Mouse (Mus musculus) E14TG2a.4 (cell line): Measurements from ENCODE around the gene Sar1a.

ENCODE experiments used
- H3K27me3 ChIP-seq: 2 replicates; pipeline ENCODE4 v1.6.1; 2014; ENCODE audit warnings: low read length, control low read depth; ENCODE audit not compliant: insufficient read depth
- H3K36me3 ChIP-seq: 2 replicates; pipeline ENCODE4 v1.6.1; 2014; ENCODE audit warnings: low read length, control low read depth; ENCODE audit not compliant: insufficient read depth
- H3K4me1 ChIP-seq: replicated peaks from 2 replicates; pipeline ENCODE4 v1.6.1; 2014; ENCODE audit warnings: low read depth, low read length, control low read depth
- H3K4me3 ChIP-seq: replicated peaks from 2 replicates; pipeline ENCODE4 v1.5.1; 2014; ENCODE audit warnings: mild to moderate bottlenecking, low read length
- H3K9me3 ChIP-seq: 2 replicates; pipeline ENCODE4 v1.6.1; 2014; ENCODE audit warnings: low read length, control low read depth
- CTCF ChIP-seq: conservative IDR thresholded peaks from 2 replicates; pipeline ENCODE4 v1.5.1; 2014; ENCODE audit warnings: low read length
- NANOG ChIP-seq: IDR thresholded peaks from 2 replicates; pipeline ENCODE4 v1.6.1; 2014; ENCODE audit warnings: borderline replicate concordance, low read length, mixed read lengths
- POU5F1 ChIP-seq: IDR thresholded peaks from 2 replicates; pipeline ENCODE4 v1.6.1; 2014; ENCODE audit warnings: low read length, borderline replicate concordance

The Sar1a gene

DNA sequence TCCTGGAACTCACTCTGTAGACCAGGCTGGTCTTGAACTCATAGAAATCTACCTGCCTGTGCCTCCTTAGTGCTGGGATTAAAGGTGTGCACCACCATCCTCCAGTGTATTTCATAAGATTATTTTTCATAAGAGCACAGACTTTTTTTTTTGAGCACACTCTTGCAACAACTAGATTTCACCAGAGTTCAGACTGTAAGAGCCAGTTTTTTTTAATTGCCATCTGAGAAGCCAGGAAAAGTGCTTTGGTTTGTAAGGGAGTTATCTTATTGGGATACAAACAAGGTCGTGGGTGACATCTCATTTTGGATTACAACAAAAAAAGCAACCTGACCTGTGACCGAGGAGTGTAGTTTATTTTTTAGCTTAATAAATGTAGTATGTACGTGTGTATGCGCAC is 26.0 kb upstream of the Sar1a start:
- Histone ChIP-seq H3K4me3 (no peak overlapping the region), H3K4me1 (peaks cover 34% of the 10 kb centered on the region)
- no peak for TF ChIP-seq NANOG
- TF ChIP-seq CTCF: no peak
- no peak for TF ChIP-seq POU5F1

DNA sequence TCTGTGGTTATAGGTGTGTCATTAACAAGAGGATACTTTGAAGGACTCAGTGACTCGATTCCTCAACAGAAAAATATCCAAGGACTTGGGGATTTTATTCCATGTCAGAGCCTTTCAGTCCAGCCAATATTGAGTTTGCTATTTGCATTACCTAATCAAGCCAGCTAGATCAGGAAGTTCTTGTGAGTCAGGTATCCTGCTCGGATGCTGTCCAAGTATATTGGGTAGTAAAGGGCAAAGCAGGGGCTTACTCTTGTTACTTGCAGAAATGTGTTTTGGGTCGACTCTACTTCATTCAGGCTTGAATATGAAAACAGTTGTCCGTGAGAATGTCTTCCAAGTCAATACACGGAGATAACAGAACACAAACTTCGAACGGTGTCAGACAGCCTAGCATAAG is 25.4 kb upstream of the Sar1a start:
- Histone ChIP-seq H3K27me3 (no peaks in the 10 kb centered on the region), H3K36me3 (peaks cover 79% of the 10 kb centered on the region), H3K4me1 (peaks cover 28% of the 10 kb centered on the region), H3K9me3 (no peaks in the 10 kb centered on the region), H3K4me3 (no peak overlapping the region)
- TF ChIP-seq POU5F1: no peak
- TF ChIP-seq CTCF: no peak
- TF ChIP-seq NANOG: no peak

More for the DNA sequence above, 26.0 kb upstream of the Sar1a start:
- Histone ChIP-seq H3K36me3 (peaks cover 73% of the 10 kb centered on the region), H3K9me3 (no peaks in the 10 kb centered on the region), H3K27me3 (no peaks in the 10 kb centered on the region)

DNA sequence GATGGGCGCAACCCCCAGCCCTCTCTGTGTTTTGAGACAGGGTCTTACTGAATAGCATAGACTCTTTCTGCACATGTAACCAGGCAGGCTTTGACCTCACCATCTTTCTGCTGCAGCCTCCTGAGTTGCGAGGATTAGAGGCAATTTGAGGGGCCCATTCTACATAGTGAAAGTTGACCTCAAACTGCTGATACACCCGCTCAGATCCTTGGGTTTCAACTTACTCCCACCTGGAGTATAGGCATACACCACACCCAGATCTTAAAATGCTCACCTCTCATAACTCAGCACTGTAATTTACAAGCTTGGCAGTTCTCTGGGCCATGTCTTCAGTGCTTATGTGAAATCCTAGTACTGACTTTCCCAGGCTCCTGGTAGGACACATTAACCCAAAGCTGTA is 24.9 kb upstream of the Sar1a start:
- TF ChIP-seq NANOG (no peak), CTCF (no peak), POU5F1 (no peak)
- Histone ChIP-seq H3K36me3 (peaks cover 84% of the 10 kb centered on the region), H3K4me3 (no peak overlapping the region), H3K4me1 (peaks cover 25% of the 10 kb centered on the region), H3K27me3 (no peaks in the 10 kb centered on the region), H3K9me3 (no peaks in the 10 kb centered on the region)

DNA sequence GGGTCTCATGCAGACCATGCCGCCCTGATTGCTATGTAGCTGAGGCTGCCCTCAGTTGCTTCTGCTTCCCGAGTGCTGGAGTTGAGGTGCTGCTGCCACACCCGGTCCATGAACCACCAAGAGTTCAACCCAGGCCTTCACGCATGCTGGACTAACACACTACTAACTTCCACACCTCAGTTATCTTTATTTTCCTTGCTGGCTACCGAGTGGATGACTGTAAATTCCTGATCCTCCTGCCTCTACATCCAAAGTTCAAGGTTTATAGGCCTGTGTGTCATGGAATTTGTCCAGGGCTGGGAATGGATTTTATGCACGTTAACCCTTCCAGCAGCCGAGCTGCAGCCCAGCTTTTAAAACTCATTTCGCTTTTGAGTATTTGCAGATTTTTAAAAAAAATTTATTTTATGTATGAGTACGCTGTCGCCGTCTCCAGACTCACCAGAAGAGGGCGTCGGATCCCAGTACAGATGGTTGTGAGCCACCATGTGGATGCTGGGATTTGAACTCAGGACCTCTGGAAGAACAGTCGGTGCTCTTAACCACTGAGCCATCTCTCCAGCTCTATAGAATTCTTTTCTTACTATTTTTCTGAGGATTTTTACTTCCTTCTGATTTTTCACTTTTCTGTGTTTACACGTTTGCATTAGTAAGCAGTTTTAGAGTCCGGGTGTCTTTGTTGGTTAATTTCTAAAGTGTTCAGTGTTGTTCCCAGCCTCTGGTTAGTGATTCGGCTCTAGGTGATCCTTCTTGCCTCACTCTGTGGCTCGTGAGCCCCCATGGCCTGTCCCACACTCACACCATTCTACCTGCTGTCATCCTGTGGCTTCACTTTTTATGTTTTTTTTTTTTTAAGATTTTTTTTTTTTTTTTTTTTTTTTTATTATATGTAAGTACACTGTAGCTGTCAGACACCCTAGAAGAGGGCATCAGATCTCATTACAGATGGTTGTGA is 22.9 kb upstream of the Sar1a start:
- no peaks in the 10 kb centered on the region for H3K9me3 ChIP-seq
- TF ChIP-seq NANOG (no peak), CTCF (peak; percentile 20)
- no peak overlapping the region for H3K4me3 ChIP-seq
- H3K36me3 ChIP-seq: peaks cover 86% of the 10 kb centered on the region
- H3K27me3 ChIP-seq: no peaks in the 10 kb centered on the region
- peaks cover 19% of the 10 kb centered on the region for H3K4me1 ChIP-seq

DNA sequence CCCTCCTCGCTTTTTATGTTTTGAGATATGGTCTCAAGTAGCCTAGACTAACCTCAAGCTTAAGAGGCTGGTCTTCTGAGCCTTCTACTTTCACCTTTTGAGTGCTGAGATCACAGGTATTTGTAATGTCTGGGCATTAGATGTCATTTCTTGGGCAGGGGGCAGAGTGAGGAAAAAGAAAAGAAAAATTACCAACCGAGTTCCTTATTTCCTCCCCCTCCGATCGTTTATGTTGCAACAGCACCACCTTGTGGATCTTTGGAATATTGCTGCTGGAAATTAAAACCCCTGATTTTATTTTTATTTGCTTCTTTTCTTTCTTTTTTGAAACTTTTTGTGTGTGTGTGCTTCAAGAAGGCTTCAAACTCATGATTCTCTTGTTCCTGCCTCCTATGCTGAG is 22.1 kb upstream of the Sar1a start:
- Histone ChIP-seq H3K9me3 (no peaks in the 10 kb centered on the region), H3K36me3 (peaks cover 86% of the 10 kb centered on the region), H3K4me1 (peaks cover 19% of the 10 kb centered on the region), H3K27me3 (no peaks in the 10 kb centered on the region), H3K4me3 (no peak overlapping the region)
- TF ChIP-seq CTCF: peak; percentile 97
- no peak for TF ChIP-seq NANOG

DNA sequence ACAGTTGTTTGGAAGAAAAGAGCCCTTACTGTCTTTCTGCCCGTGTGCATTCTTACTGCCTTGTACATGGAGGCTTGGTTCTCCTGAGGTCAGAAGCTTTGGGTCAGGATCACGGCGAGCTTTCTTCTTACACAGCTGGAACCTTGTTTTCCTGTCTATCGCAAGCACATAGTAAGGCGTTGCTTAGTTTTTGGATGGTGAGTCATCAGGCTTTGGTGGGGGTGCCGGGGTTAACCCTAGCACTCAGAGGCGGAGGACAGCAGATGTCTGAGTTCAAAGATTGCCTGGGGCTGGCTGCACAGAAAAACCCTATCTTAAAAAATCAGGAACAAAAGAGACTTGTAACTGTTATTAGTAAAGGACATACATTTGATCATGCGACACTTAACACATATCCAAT is 18.2 kb upstream of the Sar1a start:
- no peak for TF ChIP-seq CTCF
- TF ChIP-seq NANOG: no peak
- no peak for TF ChIP-seq POU5F1
- Histone ChIP-seq H3K27me3 (no peaks in the 10 kb centered on the region), H3K4me1 (peaks cover 6% of the 10 kb centered on the region; the same call in 1 of the 2 replicates), H3K4me3 (no peak overlapping the region), H3K36me3 (peaks cover 88% of the 10 kb centered on the region), H3K9me3 (no peaks in the 10 kb centered on the region)

DNA sequence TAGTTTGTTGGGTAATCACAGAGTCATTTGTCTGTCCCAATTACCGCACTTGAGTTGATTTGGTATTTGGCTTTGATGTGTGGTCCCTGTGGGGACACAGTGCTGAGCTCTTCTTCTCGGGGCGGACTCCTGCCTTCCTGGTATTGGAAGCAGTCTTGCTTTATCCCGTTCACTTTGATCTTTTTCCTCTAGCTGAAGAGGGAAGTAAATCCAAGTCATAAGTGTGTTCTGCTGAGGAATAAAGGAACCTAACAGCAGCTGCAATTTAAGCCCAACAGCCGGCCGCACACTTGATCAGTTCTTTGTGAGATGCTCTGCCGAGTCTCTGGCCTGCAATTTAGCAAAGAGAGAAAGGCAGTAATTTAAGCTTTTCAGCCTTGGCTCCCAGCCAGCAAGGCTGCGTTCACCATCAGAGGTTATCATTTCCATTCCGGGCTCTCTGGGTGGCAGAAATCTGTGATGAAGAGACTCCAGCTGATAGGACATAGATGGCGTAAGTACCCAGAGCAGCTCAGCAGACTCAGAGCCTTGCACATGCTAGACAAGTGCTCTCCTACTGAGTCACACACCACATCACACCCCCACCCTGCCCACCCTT is 17.6 kb upstream of the Sar1a start:
- Histone ChIP-seq H3K27me3 (no peaks in the 10 kb centered on the region), H3K9me3 (no peaks in the 10 kb centered on the region), H3K4me1 (0 out of 2 replicates have a peak, but pooled peaks cover 6% of the 10 kb centered on the region), H3K36me3 (peaks cover 91% of the 10 kb centered on the region), H3K4me3 (no peak overlapping the region)
- no peak for TF ChIP-seq NANOG
- TF ChIP-seq CTCF: no peak
- TF ChIP-seq POU5F1: no peak

DNA sequence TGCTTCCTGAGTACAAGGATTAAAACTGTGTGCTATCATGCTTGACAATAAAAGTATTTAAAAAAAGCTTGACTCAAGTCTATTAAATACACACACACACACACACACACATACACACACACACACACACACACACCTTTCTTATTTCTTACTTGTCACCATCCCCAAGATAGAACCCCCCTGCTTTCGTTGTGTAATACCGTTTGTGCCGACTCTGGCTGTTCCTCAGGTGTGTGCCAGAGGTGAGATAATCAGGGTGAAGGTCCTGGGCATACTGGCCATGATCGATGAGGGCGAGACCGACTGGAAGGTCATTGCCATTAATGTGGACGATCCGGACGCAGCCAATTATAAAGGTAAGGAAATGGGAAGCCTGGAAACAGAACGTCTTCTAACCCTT is 15.0 kb upstream of the Sar1a start:
- peaks cover 99% of the 10 kb centered on the region for H3K36me3 ChIP-seq
- H3K27me3 ChIP-seq: no peaks in the 10 kb centered on the region
- TF ChIP-seq NANOG: no peak
- no peak for TF ChIP-seq POU5F1
- no peak for TF ChIP-seq CTCF
- no peak overlapping the region for H3K4me3 ChIP-seq
- peaks cover 19% of the 10 kb centered on the region for H3K4me1 ChIP-seq
- H3K9me3 ChIP-seq: no peaks in the 10 kb centered on the region

DNA sequence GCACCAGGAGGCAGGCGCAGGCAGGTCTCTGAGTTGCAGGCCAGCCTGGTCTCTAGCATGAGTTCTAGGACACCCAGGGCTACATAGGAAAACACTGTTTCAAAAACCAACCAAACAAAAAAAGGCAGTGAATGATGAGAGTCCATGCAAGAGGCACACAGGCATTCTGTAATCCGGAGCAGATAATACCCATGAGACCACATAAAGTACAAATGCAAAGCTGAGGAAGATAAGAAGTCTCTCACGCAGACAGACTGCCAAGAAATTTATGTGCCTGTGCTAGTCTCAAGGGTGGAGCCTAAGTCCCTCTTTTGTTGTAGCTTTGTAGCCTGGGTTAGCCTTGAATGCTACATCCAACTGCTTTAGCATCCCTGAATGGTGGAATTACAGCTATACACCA is 14.4 kb upstream of the Sar1a start:
- Histone ChIP-seq H3K4me3 (no peak overlapping the region), H3K4me1 (peaks cover 24% of the 10 kb centered on the region), H3K9me3 (no peaks in the 10 kb centered on the region), H3K27me3 (no peaks in the 10 kb centered on the region), H3K36me3 (peaks cover 99% of the 10 kb centered on the region)
- TF ChIP-seq NANOG (no peak), POU5F1 (no peak), CTCF (no peak)
